Mouse (Mus musculus): Measurements from ENCODE around the gene Padi1.

Padi1 gene

DNA sequence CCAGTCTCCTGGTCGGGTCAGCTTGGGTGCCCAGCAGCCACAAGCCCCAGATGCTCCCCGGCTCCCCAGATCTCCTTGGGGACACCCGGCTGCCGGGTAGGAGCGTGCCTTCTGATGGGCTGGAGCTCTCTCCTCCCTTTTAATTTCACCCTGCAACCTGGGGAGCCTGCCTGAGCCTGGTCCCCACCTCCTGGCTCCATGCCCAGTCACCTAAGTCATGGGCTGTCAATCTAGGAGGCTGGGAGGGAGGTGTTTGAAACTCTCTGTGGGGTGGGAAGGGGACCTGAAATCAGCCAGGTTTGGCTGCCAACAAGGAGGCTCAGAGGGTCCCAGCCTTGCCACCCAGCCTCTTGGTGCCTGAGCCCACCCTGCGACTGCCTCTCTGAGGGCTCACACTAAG is at the start of gene Padi1:
Gene Padi1, minus strand, starts transcription at position 113 of the 400 bp plus-strand sequence.
- in situ Hi-C loops (cut with MboI, MseI): no loop called here

DNA sequence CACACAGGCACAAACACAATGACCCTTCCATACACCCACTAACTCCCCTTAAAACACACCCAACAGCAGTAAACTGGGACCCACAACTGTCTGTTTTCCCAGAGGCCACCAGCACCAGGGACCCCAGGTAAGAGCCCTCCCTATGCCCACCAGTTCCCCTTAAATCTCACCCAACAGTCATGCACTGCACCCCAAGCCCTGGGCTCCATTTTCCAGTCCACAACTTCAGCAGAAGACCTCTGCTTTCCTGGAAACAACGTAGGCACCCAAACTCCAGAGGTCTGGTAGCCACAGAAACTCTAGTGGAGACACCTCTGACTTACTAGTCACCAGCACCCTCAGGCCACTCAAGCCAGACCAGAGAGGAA is 46.6 kb upstream of the Padi1 start:
- in situ Hi-C loops (cut with MboI, MseI): no loop called here

DNA sequence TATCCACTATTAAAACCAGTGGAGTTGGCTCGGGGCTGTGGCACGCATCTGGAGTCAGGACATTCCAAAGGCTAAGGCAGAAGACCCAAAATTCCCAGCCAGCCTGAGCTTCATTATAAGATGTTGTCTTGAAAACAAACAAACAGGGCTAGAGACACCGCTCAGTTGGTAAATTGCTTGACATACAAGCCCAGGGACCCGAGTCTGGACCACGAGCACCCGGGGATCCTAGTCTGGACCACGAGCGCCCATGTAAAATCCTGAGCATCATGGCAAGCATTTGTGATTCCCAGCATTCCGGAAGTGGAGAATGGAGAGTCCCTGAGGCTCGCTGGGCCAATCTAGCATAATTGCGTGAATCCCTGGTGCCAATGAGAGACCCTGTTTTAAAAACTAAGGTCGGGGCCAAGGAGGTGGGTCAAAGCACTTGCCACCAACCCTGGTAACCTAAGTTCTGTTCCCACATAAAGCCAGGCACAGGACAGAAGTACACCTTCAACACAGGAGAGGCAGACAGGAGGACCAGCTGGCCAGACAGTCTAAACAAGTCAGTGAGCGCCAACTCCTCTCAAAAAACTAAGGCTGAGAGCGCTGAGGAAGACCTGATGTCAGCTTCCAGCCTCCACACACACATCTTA is 46.1 kb upstream of the Padi1 start:
- in situ Hi-C loops (cut with MboI, MseI): no loop called here

DNA sequence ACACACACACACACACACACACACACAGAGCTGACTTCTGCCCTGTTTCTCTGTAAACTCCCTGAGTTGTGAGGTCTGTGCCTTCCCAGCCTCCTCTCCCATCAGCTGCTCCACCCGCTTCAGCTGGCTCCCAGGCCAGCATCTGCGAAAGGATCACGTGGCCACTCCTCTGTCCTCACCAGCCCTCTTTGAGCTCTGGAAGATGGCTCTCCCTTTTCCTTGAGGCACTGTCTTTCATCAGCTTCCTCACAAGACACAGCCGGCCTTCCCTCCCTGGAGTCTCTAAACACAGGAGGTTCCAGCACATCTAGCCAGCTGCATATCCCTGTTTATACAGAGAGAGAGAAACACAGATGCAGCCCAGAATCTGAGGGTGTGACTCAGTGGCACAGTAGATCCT is 38.3 kb upstream of the Padi1 start:
- in situ Hi-C loops (cut with MboI, MseI): no loop called here

DNA sequence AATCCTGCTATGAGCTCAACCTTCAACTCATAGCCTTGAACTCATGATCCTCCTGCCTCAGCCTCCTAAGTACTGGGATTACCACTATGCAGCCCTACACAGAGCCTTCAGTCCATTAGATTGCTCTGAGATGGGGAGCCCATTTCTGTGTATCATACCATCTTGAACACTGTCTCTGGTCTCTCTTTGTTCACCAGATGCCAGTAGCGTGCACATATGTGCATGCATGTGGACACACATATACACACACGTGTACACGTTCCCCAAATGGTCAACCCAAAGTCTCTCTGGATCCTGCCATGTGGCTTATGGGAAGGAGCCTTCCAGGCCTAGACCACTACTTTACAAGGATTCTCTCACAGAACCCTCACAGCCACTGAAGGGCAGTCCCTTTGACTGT is 37.4 kb upstream of the Padi1 start:
- in situ Hi-C loops (cut with MboI, MseI): no loop called here

DNA sequence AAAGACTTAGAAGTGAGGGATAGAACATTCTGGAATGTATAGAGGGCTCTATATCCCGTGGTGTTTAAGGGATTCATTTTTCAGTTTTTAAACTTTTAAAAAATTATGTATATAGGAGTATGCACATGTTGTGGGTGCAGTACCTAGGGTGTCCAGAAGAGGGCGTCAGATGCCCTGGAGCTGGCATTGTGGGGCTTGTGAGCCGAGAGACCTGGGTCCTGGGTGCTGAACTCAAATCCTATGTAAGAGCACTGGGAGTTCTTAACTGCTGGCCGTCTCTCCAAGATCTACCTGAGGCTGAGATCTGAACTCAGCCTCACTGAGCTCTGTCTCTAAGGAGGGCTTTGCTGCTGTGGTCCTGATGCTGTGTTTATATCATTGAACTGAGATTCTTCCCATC is 36.8 kb upstream of the Padi1 start:
- in situ Hi-C loops (cut with MboI, MseI): no loop called here

DNA sequence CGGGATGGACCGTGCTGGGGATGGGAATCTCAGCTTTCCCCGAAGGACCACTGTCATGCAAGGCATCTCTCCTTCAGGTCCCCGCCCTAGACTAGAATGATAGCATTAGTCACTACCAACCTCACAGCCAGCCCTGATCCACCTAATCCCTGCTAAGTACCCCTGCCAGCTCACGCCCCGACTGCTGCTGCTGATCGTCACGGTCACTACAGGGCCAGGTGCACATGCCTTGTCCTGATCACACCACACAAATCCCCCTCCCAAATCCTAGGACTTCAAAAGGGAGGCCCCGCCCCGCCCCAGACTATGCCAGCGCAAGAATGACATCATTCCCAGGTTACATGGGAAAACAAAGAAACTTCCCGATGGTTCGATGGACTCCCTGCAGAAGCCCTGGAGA is 36.2 kb upstream of the Padi1 start:
- in situ Hi-C loops (cut with MboI, MseI): no loop called here

DNA sequence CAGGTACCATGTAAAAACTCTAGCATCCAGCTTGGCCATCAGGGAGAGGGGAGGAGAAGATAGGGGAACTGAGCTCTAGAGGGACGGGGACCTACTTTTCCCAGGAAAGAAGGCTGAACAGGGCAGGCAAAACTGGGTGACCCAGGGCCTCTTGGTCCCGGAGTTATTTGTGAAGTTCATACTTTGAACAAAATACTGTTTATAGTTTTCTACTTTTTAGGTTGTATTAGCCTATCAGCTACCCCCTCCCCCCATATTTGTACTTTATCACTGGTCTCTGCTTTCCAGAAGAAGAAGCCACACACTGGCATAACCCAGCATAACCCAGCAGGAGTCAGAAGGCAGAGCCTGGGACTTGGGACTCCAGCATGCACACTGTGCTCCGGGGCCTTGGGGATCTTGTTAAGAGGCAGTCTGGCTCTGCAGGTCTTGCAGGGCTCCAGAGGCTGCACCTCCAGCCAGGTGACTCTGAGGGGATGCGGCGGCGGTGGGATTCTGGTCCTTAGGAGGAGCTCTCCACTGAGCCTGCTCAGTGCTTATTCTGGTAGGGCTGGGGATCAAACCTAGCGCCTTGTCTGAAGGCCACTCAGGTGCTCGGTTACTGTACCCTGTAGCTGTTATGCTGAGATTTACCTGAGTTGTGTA is 35.6 kb upstream of the Padi1 start:
- in situ Hi-C loops (cut with MboI, MseI): no loop called here

DNA sequence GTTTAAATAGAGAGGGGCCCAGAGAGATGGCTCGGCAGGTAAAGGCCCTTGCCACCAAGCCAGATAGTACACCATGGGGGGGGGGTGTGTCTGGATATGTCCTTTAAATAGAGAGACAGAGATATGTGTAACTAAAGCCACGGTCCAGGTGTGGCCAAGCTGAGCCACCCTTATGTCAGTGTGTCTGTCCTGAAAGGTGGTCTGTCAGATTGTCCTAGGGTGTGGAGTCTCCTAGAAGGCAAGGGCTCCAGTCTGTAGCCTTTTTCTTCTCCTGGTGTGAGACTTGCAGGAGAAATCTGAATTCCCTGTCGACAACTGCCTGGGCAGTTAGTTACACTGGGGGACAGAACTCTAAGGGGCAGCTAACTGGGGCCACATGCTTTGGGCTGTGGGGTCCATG is 34.6 kb upstream of the Padi1 start:
- in situ Hi-C loops (cut with MboI, MseI): no loop called here

DNA sequence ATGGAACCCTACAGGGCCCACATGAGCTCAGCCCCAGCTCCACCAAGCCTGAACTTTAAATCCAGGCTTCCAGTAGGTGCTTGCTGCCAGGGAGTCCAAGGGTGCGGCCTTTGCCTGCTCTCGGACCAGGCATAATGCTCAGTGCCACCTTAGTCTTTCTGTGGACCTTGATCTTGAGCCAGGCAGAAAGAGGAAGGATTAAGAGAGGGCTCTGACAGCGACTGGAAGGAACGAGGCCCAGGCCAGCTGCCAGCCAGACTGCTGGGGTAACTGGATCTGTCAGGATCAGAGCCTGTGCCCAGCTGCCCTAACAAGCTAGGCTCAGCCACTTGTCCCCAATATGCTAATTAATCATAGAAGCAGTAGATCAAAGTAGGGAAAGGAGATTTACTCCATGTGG is 34.2 kb upstream of the Padi1 start:
- in situ Hi-C loops (cut with MboI, MseI): no loop called here

DNA sequence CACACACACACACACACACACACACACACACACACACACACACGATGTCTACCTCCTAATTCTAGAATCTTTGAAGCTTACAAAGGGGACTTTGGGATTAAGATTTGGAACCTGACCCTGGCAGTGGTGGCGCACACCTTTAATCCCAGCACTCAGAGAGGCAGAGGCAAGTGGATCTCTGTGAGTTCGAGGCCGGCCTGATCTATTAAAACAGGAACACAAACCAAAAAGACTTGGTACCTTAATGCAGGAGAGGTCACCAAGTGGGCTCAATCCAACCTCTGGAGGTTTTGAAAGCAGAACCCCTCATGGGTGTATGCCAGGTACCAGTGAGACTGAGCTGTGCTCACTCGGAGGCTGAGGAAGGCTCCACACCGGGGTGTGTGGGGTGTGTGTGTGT is 33.5 kb upstream of the Padi1 start:
- in situ Hi-C loops (cut with MboI, MseI): no loop called here

DNA sequence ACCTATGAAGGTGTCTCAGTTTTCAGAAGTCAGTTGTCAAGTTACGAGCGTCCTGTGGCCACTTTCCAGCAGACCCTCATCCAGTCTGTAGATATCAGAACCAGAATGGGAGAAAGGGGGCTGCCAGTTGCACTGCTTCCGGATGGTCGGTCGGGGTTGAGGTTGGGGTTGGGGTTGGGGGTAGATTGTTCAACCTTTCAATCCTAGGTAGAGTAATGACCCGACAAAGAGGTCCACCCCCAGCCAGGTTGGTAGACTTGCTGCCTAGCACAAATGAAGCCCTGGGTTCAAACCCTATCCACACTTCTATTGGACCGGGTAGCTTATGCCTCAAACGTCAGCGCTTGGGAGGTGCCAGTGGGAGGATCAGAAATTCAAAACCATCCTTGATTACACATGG is 33.1 kb upstream of the Padi1 start:
- in situ Hi-C loops (cut with MboI, MseI): no loop called here

DNA sequence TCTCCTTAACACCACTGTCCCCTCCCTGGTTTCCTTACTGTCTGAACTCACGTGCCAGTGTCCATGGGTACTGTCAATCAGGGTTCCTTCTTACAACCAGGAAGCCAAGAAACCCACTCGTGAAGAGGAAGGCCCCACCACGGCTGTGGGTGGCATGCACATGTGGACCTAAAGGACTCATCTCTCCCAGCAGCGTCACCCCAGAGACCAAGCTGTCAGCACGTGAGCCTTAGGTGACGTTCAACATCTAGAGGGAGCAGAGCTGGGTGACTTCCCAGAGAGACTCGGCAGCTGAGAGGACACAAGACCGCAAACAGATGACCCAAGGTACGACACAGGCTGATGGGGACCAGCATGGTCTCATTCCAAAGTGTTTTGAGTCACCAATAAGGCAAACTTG is 31.9 kb upstream of the Padi1 start:
- in situ Hi-C loops (cut with MboI, MseI): no loop called here

DNA sequence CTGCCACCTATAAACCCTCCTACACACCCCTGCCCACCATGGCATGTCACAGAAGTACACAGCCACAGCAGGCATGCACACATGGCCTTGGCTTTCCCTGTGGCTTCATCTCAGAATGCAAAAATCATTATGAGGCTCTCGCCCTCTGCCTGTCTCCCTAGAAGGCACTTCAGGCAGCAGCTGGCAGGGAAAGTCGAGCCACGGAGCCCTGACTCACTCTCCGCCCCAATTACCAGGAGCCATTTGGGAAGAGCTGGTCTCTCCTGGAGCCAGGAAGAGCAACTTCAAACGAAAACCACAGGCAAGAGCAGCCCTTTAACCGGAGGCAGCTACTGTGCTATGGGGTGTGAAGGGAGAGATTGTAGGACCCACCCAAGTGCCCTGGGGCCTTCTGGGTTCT is 31.1 kb upstream of the Padi1 start:
- in situ Hi-C loops (cut with MboI, MseI): no loop called here

DNA sequence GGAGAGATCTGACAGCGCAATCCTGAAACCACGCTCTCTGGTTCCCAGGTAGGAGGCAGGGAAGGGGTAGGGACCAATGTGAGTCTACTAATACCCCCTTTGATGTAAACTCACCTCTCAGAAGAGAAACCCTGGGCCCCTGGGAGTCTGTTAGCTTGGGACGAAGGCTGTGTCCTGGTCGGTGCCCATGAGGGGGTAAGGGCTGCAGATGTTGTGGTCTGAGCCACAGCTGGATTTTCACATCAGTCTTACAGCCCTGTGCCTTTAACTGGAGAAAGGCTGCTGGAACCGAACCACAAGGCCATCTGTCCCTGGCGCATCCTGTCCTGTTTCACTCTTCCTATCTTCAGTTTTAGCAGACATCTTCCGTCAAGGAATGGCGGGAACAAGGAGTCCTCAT is 30.6 kb upstream of the Padi1 start:
- in situ Hi-C loops (cut with MboI, MseI): no loop called here

DNA sequence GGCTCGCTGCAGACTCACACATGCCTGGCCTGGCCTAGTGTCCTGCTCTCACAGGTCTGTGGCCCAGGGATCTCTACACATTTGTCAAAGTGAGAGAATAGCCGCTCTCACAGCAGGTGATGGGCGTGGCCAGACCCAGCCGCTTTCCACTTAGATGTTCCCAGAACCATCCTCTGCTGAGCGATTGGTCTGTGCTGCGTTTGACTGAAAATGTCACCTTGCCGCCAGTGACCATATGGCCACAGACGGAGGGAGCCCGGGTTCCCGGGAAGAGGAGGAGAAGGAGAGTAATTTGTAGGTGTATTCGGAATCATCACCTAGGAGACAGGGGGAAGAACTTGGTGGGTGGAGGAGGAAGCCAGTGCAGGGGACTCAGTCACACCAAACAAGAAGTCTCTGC is 27.4 kb upstream of the Padi1 start:
- in situ Hi-C loops (cut with MboI, MseI): no loop called here

DNA sequence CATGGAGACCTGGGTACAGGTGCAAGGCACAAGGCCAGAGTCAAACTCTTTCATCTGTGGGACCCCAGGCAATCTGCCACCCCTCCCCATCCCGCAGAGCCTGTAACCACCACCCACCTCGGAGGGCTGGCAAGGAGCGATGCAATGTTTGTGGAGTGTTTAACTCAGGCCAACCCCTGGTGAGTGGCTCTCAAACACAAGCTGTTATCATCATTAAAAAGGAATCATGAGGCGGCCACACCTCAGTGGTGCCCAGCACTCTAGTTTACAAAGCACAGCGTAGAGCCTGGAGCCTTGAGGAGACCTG is 27.1 kb upstream of the Padi1 start:
- in situ Hi-C loops (cut with MboI, MseI): no loop called here

DNA sequence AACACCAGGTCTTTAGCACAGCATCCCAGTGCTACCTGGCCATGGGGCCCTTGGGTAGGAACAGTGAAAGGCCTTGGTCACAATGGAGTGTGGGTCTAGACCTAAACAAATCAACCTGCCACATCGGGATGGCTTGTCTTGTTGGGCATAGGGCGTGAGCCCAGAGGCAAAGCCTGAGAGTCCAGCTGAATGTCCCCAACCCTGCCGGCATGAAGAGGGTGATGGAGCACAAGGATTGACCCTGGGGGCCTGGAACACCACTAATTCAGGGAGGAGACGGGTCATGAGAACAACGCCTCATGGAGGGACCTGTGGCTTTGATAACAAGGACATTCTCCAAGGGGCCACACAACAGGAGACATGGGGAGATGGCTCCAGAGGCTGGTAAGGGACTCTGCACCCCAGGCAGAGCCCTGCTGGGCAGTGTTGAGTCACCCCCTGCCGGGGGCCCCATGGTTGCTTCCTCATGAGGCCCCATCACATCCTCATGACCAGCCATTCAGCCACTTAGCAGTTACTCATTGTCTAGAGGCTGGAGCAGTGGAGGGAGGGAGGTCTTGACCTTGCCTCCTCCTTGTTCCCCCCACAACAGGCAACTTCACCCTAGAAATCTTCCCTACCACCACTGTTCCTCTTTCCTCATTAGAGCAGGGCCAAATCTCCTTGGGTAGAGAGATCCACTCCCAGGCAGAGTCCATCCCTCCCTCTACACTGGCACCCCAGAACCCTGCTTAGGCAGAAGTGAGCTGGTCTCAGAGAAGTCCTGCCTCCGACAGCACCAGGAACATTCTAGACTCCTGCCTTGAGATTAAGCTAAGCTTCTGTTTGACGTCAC is 26.5 kb upstream of the Padi1 start:
- in situ Hi-C loops (cut with MboI, MseI): no loop called here

DNA sequence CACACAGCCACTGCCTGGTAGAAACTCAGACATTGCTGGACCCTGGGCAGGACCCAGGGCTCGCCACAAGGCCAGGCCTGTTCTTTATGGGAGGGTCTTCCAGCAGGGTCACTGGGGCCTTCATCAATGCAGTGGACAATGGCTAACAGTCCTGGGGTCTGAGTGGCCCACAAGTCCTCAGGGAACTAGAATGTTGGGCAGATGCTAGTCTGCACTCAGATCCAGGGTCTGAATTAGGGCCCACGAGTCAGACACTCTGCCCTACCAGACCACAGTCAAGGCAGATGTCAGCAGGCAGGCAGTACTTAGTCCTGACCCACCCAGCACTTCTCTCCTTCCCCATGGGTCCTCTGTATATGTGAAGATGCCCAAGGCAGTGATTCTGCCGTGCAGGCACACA is 25.8 kb upstream of the Padi1 start:
- in situ Hi-C loops (cut with MboI, MseI): no loop called here

DNA sequence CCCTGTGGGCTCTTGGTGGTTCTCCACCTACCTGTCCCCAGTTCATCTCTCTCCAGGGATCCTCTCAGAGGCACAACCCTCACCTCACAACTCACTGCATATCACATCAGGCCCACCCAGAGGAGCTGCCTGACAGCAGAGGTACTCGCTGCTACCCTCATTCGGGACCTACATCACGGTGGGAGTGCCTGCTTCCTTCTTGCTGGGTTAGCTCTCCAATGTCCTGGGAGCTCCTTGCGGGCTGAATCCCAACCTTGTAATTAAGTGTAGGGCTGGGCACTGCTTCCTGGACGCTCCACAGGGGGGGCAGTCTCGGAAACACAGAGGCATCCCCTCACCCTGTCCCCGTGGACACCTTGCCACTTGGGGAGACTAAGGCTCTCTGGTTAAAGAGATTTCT is 25.3 kb upstream of the Padi1 start:
- in situ Hi-C loops (cut with MboI, MseI): no loop called here

DNA sequence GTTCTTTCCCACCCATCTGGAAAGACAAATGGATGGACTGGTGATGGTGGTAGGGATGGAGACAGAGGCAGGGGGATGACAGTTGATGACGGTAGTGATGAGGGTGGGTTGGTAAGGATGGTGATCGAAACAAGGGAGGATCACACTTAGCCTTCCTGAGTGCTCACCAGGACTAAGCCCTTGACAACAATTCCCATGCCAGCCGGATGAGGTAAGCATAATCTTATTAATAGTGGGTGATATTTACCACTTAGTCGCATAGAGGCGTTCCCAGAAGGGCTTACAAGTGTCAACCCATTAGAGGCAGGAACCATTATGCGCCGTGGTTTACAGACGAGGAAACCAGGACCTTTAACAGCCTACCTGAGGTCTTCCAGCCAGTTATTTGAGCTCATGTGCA is 24.4 kb upstream of the Padi1 start:
- in situ Hi-C loops (cut with MboI, MseI): no loop called here

DNA sequence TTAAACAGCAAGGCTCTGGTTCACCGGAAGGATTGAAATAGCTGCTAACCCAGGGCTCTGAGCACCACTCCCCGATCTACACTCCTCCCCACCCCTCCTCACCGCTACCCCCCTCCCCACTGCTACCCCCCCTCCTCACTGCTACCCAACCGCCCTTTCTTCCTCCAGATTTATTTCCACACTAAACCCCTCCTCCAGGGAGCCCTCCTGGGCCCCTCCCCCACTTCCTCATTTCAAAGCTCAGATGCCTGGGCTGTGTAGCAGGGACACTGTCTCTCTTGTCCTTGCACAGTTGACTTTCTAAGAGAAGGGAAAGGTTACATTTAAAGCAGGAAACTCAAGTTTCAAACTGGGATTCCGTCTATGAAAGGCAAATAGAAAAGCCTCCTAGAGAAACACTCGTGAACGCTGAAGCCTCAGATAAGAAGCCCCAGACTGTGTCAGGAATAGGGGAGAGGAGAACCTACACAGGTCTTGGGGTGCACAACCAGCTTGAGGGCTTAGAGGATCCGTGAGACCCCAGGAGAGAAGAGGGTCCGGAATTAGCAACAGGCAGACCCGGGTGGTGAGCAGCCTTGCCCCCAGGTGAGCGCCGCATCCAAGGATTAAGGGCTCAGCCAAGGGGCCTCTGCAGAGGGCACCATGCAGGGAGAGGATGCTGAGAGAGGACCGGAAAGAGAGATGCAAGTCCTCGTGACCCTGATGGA is 23.1 kb upstream of the Padi1 start:
- in situ Hi-C loops (cut with MboI, MseI): no loop called here

All from regulatory T cell (primary cell).